Mouse (Mus musculus) midbrain, postnatal 0 days (tissue): Measurements from ENCODE around the gene Ahsg. TPM values are rescaled to one million over a fixed set of nuclear protein-coding genes. Genes with fewer than 3 reads are reported as not detected.

ENCODE experiments used
- ATAC-seq: fragments of 200-750 bp; cut with Nextera tagmentation; 2 replicates; pipeline ENCODE4 v1.8.0; 2017; ENCODE audit warnings: moderate number of reproducible peaks, mild to moderate bottlenecking, moderate TSS enrichment, moderate library complexity; ENCODE audit not compliant: low FRiP score
- DNase-seq: peaks from one replicate; pipeline ENCODE4 v3.0.0-alpha.2; 2015; ENCODE audit warnings: low spot score
- H3K27ac ChIP-seq: fragments of 300-500 bp; sonication (generic); 2 replicates; pipeline ENCODE4 v1.5.1; 2014; ENCODE audit warnings: low read depth, mild to moderate bottlenecking, low read length, mixed read lengths
- H3K27me3 ChIP-seq: fragments of 300-500 bp; sonication (generic); 2 replicates; pipeline ENCODE4 v1.6.1; 2014; ENCODE audit warnings: low read length, control low read depth, mixed read lengths; ENCODE audit not compliant: insufficient read depth
- H3K36me3 ChIP-seq: fragments of 300-500 bp; sonication (generic); 2 replicates; pipeline ENCODE4 v1.6.1; 2014; ENCODE audit warnings: low read length, control low read depth, mixed read lengths; ENCODE audit not compliant: insufficient read depth
- H3K4me1 ChIP-seq: fragments of 300-500 bp; sonication (generic); 2 replicates; pipeline ENCODE4 v1.6.1; 2014; ENCODE audit warnings: mild to moderate bottlenecking, control low read depth, antibody characterized with exemption, low read length, mixed read lengths; ENCODE audit not compliant: insufficient read depth
- H3K4me2 ChIP-seq: fragments of 300-500 bp; sonication (generic); 2 replicates; pipeline ENCODE4 v1.6.1; 2014; ENCODE audit warnings: low read depth, mild to moderate bottlenecking, low read length, mixed read lengths; ENCODE audit not compliant: poor library complexity, severe bottlenecking
- H3K4me3 ChIP-seq: fragments of 300-500 bp; sonication (generic); 2 replicates; pipeline ENCODE4 v1.5.1; 2014; ENCODE audit warnings: low read depth, mild to moderate bottlenecking, low read length, moderate library complexity
- H3K9ac ChIP-seq: fragments of 300-500 bp; sonication (generic); replicated peaks from 2 replicates; pipeline ENCODE4 v1.6.1; 2014; ENCODE audit warnings: mild to moderate bottlenecking, low read length, moderate library complexity, mixed read lengths; ENCODE audit not compliant: poor library complexity, severe bottlenecking
- H3K9me3 ChIP-seq: fragments of 300-500 bp; sonication (generic); 2 replicates; pipeline ENCODE4 v1.6.1; 2016; ENCODE audit warnings: low read length, control low read depth
- CTCF ChIP-seq: IDR thresholded peaks from 2 replicates; pipeline ENCODE4 v1.5.1; 2016; ENCODE audit warnings: antibody characterized with exemption, mild to moderate bottlenecking
- WGBS: fragments of 180-500 bp; shearing (Covaris S2); extraction: QIAGEN DNeasy Blood & Tissue Kit; methylation state at CpG from one replicate; pipeline ENCODE4 v1.1.7; 2014; 5-methylcytosine and 5-hydroxymethylcytosine counted together
- polyA plus RNA-seq: library from polyadenylated mRNA; unstranded; fragments of >200 nt; fragmentation: Nextera tagmentation; extraction: Ambion mirVana; gene quantifications from 2 replicates; pipeline ENCODE4 v1.2.1, GENCODE M21; 2015
- total RNA-seq: library from RNA; depleted of rRNA; stranded (reverse); fragments of >200 nt; gene quantifications from 2 replicates; pipeline ENCODE4 v1.2.3, GENCODE M21; 2014

Ahsg gene
- total and polyA plus RNA-seq, 2 experiments from 2014 or later: 0.36 TPM; not detected in 1

- Histone ChIP-seq H3K4me2 (no peak overlapping the region), H3K9me3 (no peaks in the 10 kb centered on the region), H3K27ac (no peak overlapping the region), H3K27me3 (no peaks in the 10 kb centered on the region), H3K9ac (no peak overlapping the region), H3K36me3 (peaks cover 46% of the 10 kb centered on the region), H3K4me1 (no peaks in the 10 kb centered on the region), H3K4me3 (no peak overlapping the region)
- no peak for DNase-seq
- ATAC-seq: no peak
- WGBS: 76% methylated on average over 4 of the region's 4 CpGs
- TF ChIP-seq CTCF: no peak
These were observed 17.7 kb upstream of the Ahsg start for GRCm38 (mm10) chr16:22873369-22873768.

- Histone ChIP-seq H3K27ac (no peak overlapping the region), H3K4me1 (no peaks in the 10 kb centered on the region), H3K27me3 (no peaks in the 10 kb centered on the region), H3K9ac (no peak overlapping the region), H3K9me3 (no peaks in the 10 kb centered on the region), H3K4me2 (no peak overlapping the region), H3K4me3 (no peak overlapping the region), H3K36me3 (peaks cover 17% of the 10 kb centered on the region)
- peak; percentile 87 for TF ChIP-seq CTCF
- DNase-seq: peak; percentile 30
- ATAC-seq: no peak
- WGBS: 52% methylated on average over 9 of the region's 9 CpGs
These were observed 14.6 kb upstream of the Ahsg start for GRCm38 (mm10) chr16:22876218-22877043.

GRCm38 (mm10) chr16:22877660-22878390, 13.3 kb upstream of the Ahsg start:
- TF ChIP-seq CTCF: no peak
- H3K4me1 ChIP-seq: no peaks in the 10 kb centered on the region
- no peaks in the 10 kb centered on the region for H3K27me3 ChIP-seq
- no peak overlapping the region for H3K4me3 ChIP-seq
- ATAC-seq: no peak
- H3K4me2 ChIP-seq: no peak overlapping the region
- peaks cover 6% of the 10 kb centered on the region; the same call in 1 of the 2 replicates for H3K36me3 ChIP-seq
- H3K9me3 ChIP-seq: no peaks in the 10 kb centered on the region
- no peak overlapping the region for H3K27ac ChIP-seq
- 71% methylated on average over 11 of the region's 11 CpGs for WGBS
- H3K9ac ChIP-seq: no peak overlapping the region
- peak; percentile 47 for DNase-seq

GRCm38 (mm10) chr16:22878716-22879115, 12.4 kb upstream of the Ahsg start:
- ATAC-seq (no peak), DNase-seq (no peak)
- Histone ChIP-seq H3K27me3 (no peaks in the 10 kb centered on the region), H3K4me1 (no peaks in the 10 kb centered on the region), H3K36me3 (peaks cover under 1% of the 10 kb centered on the region; the same call in 1 of the 2 replicates), H3K9ac (no peak overlapping the region), H3K4me2 (no peak overlapping the region), H3K4me3 (no peak overlapping the region), H3K9me3 (no peaks in the 10 kb centered on the region), H3K27ac (no peak overlapping the region)
- TF ChIP-seq CTCF: no peak
- 76% methylated on average over 7 of the region's 7 CpGs for WGBS

GRCm38 (mm10) chr16:22879945-22880595, 11.0 kb upstream of the Ahsg start:
- Histone ChIP-seq H3K4me1 (no peaks in the 10 kb centered on the region), H3K27me3 (no peaks in the 10 kb centered on the region), H3K9me3 (no peaks in the 10 kb centered on the region), H3K4me2 (no peak overlapping the region), H3K4me3 (no peak overlapping the region), H3K9ac (no peak overlapping the region), H3K36me3 (no peaks in the 10 kb centered on the region), H3K27ac (no peak overlapping the region)
- ATAC-seq (no peak), DNase-seq (no peak)
- TF ChIP-seq CTCF: no peak
- WGBS: 61% methylated on average over 7 of the region's 7 CpGs
